Mouse (Mus musculus) thymus, postnatal 25 days (tissue): ENCODE results near the gene 3110082I17Rik.

Experiments used
- DNase-seq: peaks from one replicate; pipeline ENCODE4 v3.0.0; 2022

Gene 3110082I17Rik

DNA sequence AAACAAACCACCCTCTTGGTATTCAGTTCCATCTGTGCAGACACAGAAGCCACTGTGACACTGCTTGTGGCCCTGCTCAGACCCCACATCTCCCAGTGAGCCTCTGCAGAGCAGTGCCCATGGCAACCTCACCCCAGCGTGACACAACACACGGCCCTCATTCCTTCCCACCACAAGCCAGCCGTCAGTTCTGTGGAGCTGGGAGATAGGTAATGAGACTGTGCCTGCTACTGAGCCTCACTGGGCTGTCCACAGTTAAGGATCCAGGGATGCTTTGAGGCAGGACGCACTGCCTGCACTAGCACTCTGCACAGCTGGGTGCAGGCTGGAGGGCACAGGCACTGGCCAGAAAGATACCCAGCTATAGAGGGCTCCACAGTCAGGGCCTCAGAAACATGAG lies 10.4 kb downstream of the 3110082I17Rik start:
- no peak for DNase-seq

DNA sequence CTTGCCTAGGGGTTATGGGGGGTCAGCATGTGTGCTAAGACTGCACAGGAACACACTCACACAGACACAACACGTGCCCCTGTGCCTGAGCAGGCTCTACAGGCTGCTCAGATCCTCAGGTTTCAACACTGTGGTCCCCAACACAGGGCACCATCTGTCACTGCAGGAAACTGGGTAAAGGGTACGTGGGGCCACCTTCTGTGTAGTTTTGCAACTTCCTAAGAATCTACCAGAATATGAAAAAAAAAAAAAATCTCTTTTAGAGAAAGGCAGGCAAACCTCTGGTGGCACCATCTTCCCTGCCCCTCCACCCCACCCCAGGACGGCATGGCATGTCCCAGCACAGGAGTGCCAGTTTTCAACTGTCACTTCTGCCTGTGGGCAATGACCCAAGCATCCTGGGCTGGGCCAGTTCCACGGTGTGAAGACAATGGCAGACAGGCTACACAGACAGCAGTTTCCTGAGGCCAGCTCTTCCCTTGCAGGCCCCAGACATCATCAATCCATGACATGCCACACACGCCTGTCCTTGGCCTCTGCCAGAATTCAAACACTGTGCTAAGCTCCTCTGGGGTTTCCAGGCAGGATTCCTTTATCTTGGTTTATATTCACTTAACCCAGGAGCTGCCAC lies 11.1 kb downstream of the 3110082I17Rik start:
- peak; percentile 58 for DNase-seq

DNA sequence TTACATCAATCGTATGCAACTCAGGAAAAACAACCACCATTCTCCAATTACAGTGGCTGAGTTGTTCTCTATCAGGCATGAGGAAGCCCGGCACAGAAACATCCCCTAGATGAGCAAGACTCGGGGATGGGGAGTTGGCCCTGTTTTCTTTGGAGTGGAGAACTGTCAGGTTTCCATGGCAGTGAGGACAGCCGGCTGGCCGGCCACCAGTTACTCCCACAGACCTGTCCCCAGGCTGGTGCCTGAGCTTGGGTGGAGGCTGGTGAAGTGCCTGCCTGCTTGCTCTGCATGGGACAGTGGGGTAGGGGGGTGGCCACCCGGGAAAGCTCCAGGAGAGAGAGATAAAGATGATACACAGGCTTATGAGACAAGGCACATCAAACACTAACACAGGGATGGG lies 12.3 kb downstream of the 3110082I17Rik start:
- DNase-seq, result no peak

DNA sequence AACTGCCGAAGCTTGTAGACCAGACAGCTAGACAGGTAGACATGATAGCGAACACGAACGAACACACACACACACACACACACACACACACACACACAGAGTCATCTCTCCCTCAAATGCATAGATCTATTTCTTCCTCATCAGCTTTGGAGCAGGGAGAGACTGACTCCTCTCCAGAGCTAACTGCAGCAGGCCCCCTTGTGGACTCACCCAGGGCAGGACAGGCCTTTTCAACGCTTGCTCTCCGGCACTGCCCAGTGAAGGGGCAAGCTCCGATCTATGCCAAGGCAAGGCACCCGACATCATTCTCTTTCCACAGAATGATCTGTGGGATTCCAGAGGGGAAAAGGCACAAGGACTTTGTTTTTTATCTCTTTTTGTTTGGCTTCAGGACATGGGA lies 15.1 kb downstream of the 3110082I17Rik start:
- no peak for DNase-seq

DNA sequence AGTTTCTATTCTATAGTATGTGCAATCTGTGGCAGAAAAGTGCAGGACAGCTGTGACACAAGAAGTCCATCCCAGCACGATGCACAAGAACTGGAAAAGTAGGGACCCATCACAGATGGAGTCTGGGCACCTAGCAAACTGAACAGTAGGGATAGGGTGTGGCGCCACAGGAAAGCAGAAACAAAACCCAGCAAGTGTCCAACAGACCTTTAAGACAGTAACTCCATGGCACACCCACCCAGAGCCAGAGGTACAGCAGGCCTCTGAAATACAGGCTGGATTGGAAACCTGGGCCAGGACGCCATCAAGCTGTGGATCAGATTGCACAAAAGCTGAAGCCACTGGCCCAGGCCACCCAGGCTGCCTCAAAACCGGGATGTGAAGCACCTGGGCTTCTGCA lies 17.4 kb downstream of the 3110082I17Rik start:
- DNase-seq, result no peak

DNA sequence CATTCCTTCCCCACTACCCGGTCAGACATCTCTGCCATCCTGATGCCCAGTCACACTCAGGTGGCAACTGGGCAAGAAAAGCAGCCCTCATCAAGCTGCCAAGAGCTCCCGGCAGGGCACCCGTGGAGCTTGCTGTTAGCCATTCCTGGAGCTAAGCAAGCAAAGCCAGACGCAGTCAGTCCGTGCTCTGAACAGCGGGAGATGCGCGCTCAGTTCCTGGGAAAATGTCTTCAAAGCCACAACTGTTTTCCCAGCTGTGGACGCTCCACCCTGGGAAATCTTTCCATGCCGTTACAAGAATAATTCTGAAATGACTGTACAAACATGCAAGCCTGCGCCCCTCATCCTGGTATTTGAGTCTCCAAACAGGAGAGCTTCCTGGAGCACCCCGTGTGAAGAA lies 17.9 kb downstream of the 3110082I17Rik start:
- DNase-seq, result no peak

DNA sequence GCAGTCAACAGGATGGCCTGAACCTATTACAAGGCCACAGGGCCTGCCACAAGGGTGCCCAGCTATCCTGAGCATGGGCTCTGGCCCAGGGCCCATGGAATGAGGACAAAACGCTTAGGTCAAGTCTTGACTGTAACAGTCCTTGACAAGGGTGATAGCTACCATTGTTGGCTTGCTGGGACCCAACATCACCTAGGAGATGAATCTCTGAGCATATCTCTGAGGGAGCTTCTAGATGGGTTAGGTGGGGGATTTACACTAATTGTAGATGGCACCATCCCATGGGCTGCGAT lies 18.7 kb downstream of the 3110082I17Rik start:
- no peak for DNase-seq

DNA sequence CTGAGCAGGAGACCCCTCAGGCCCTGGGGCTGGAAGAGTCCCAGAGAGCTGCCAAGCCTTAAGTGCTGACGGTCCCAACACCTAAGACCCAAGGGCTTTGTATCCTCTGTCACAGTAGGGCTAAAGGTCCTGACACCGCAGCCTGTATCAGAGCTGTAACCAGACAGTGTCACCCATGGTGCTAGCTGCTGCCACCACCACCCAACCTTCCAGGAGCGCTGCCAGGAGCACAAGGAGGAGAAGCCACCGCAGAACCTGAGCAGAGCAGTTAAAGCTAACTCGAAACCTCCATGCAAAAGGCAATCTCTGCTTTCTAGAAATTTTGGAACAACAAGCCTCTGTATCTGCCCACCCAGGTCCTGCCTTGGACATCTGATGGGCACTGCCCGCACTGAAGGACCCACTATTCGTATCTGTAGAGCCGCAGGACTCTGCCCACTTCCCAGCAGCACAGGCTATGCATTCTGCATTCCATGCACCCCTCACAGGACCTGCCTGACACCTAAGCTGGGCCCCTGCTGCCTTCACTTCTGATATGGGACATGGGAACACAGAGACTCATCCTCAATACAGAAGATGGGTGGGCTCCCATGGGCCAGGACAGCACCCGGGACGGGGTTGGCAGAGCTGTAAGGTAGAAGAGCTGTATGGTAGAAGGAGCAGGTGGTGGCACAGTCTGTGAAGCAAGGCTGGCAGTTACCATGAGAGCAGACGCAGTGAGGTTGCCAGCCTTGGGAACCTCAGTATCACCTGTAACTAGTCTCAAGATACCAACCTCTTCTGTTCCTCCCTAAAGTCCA lies 19.2 kb downstream of the 3110082I17Rik start:
- no peak for DNase-seq

DNA sequence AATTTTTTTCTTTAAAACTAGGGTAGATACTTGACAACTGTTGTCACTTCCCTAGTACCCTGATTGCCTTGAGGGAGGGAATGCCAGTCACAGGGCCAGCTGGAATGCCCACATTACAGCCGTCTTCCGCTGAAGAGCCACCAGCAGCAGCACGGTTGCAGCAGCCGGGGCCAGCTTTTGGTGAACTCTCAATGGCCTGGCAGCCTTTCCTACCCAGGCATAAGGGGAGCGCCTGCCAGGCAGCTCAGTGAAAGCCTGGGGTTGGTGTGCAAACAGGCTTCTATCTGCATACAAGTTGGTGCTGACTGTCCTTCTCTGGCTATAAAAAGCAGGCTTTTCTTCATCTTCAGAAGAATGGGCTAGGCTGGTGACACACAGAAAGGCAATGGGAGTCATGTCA lies 19.9 kb downstream of the 3110082I17Rik start:
- DNase-seq, result no peak

DNA sequence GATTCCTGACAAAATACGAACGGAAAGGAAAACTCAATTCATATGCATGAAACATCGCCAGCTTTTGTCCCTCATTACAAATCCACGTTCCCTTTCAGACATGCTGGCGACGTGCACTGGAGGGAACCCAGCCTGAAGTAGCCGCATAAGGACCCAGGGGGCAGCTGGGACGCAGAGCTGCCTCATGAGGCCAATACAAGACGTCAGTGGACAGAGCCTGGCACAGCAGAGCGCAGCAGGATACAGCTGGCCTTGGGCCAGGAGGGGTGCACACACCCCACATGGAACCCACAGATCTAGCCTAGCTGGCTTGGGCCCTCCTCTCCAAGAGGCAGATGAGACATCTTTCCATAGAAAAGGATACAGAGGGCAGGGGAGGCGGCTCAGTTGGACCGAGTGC lies 21.9 kb downstream of the 3110082I17Rik start:
- no peak for DNase-seq

DNA sequence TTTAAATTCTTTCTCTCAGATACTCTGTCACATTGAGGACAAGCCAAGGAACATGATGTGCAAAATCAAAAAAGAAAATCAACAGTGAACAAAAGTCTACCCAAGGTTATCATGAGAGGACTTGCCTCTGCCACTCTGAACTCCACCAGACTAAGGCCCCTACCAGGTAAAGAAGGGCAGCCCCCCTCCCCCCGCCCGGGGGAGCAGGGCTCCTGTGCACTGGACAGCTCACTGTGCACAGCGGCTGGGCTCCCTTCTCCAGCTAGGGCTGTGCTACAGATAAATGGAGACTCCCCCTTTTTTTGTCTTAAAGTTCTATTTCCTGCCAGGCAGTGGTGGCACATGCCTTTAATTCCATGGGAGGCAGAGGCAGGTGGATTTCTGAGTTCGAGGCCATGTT lies 22.6 kb downstream of the 3110082I17Rik start:
- DNase-seq, result no peak

DNA sequence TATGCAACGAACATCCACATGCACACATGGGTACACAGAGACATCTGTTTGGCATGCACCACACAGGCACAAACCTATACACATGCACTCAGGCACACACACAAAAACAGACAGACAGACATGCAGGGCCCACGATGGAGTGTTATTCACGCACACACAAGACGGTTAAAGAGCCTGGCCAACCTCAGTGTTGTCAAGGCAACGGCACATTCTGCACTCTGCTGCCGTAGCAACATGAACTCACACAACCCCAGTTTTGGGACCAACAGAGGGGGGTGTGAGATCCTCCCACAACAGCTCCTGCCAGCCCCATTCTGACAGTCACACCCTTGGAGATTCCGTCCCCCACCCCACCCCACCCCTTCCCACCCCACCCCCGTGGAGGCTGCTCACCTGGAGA lies 25.4 kb downstream of the 3110082I17Rik start:
- DNase-seq, result no peak

DNA sequence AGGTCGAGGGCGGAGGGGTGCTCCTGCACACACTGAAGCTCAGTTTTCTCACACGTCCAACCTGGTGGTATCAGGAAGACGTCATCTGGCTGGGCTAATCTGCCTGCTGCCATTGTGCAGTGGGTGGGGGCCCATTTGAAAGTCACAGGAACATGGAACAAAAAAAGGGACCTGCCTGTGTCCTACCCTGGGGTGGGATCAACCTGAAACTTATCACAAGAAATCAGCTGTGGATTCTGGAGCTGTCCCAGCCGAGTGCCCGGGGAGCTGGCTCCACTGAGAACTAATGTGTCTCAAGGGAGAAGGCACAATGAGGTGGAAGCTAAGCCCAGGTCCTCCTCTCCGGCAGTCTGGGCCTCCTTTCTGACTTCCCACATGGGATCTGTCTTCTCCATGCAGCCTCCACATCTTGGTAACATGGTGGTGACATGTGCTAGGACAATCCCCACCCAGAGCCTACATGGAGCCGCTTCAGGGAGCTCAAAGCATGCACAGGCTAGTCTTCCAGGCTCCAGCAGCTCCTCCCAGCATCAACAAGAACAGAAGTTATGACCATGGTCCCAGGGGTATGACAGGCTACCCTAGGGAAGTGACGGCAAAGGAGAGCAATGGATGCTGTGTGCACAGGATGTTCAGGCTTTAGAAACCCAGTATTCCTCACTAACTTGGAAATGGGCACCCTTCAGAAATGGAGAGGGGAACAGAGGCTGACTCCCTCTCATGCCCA lies 26.3 kb downstream of the 3110082I17Rik start:
- DNase-seq, result no peak

DNA sequence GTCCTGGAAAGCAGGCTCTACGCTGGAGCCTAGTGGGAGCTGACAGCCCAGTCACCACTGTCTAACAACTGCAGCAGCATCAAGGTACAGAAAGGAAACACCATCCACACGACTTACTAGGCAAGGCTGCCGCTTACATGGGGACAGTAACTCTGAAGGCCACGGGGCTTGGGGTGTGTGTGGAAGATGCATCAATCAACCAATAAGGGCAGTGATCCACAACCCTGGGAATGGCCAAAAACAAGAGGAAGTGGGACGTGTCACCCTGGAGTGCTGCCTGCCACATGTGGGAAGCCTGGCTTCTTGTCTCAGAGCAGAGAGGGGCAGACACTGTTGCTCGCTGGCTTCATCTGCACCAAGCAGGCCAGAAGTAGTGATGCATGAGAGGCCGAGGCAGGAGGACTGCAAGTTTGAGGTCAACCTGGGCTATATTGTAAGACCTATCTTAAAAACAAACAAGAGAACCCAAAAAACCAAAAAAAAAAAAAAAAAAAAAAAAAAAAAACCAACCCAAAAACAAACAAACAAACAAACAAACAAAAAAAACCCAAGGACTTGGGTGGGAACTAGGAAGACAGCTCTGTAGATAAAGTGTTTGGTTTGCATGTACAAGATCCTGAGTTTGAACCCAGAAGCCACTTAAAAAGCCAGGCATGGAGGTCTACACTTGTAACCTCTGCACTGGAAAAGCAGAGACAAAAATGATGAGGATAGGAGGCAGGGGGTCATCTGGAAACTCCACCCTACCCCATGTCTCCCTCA lies 27.4 kb downstream of the 3110082I17Rik start:
- no peak for DNase-seq

DNA sequence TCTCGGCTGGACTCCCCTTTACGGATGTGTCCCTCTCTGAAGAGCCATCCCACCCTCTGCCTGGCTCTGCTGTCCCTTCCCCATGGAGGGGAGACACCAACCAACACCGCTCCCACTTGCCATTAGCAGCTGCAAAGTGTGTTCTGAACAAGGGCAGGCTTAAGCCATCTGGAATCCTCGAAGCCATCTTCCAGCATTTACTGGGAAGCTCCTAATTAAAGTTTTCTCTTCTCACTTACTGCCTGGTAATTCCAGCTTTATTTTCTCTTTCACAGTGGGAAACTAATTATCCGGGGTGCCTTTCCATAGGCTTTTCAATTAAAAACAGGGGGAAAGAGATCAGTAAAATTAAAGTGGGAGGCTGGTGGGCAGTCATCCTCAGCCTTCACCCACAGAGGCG lies 28.0 kb downstream of the 3110082I17Rik start:
- no peak for DNase-seq

DNA sequence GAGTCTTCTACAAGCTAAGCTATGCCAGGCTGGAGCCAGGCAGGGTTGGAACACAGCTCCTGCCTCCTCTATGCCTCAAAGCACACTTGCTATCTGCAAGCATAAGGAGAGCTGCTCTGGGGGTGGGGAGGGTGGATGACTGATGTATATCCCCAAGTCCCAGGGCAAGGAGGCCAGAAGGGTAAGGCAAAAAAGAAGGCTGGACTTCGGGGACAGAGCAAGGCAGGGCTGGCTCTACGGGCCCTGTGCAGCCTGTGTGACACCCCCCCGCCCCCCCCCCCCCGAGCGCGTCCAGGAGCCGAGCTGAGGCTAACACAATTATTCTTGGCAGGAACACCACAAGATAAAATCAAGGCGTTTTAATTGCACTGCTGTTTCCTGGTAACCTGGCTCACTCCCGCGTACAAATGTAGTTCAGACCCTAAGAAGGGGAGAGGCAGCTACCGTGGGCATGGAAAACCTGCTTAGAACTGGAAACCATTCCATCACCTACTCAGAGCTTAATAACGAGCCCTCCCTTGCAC lies 30.4 kb downstream of the 3110082I17Rik start:
- DNase-seq, result no peak

DNA sequence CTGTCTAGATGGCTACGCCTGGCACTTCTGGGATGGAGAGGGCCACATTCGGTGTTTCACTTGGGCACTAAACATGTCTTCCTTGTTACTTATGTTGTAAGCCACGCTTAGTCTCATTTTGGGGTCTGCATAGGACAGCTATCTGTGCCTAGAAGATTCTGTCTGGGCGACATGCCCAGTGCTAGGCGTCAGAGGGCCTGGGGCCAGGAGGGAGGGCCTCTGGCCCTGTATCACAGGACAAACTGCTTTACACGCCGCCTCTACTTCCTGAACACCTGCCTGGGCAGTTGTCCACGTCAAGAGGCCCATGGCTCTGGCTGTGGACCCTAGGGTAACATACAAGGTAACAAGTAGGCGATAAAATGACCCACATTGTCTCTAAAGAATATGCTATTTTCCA lies 32.3 kb downstream of the 3110082I17Rik start:
- DNase-seq, result no peak

DNA sequence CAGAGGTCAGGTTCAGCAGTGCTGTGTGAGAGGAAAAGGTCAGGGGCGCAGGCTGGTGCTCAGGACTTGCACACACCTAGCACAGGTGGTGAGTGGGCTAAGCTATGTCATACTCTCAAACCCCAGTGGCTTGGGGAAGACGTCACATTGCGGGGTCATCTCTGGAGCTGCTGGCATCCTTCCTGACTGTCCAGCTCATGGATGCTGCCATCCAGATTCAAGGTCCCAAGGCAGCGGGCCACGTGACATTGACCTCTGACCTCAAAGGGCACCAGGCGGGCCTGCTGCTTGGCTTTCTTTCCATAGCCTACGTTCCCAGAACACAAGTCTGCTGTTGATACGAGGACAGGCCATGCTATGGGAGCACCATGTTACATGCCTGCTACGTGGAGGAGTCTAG lies 33.3 kb downstream of the 3110082I17Rik start:
- DNase-seq, result no peak

DNA sequence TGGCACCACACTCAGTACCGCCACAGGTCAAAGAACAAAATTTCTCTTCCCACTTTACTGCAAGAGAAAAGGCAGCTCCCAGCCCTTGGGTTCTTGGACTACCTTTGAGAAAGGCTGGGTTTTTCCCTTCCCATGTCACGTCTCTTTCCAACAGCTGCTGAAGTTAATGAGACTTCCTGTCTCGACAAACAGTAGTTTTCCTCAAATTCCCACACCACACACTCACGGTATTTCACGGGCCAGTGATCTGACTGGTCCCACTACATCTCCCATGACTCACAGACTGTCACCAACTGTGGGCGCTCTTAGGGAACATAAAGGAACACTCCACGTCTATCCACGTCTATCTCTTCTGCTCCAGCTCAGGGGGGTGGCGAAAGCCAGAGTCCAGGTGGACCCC lies 35.1 kb downstream of the 3110082I17Rik start:
- no peak for DNase-seq

DNA sequence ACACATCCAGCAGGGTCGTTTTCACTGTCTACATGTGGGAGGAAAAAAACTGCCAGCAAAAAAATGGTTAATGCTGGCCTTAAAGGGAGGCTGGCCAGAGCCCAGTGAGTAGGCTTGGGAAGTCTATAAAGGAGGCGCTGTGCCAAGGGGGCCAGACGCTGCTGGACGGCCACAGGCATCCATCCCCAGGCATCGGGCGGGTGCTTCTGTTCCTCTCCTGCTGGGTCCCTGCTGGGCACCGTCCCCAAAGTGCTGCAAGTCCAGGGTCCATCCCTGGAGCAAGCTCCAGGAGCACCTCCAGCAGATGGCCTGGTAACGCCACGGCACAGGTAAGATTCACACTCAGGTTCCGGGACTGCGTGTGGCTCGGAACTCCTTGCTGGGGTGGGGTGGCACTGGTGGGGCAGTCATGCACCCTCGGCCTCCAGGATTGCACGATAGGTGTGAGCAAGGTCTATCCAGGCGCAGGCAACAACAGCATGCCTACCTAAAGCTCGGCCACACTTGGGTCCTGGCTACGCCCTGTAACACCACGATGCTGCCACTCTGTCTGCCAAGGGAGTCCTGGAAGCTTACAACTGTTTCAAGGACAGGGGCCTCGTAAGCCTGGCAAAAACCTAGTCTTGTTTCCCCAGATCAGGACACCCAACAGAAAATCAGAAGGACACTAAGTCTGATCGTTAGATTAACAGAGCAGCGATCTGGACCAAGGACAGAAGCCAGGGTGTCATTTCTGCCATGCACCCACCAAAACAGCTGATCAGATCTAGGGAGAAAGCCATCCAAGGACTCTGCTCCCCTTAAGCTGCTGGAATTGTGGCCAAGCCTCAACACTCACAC lies 37.1 kb downstream of the 3110082I17Rik start, which contains the start of gene Gper1:
Gene Gper1 (plus strand): TSS at position 126 of the 840 bp plus-strand sequence.
- DNase-seq, result no peak

DNA sequence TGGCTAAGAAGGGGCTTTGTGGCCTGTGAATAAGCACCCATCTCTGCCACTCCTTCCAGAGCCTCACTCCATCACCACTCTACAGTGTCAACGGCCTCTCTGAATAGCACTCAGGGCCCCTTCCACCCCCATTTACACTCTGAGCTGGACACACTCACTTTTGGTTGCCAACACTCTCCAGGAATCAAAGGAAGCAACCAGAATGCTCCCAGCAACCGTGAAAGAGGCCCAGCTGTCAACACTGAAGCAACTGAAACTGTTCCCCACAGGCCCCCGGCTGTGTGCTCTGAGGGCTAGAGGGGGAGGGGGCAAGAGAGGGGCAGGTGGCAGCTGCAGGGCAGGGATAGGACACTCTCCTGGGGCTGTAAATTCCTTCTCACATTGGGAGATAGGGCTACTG lies 41.7 kb downstream of the 3110082I17Rik start:
- peak; percentile 72 for DNase-seq

DNA sequence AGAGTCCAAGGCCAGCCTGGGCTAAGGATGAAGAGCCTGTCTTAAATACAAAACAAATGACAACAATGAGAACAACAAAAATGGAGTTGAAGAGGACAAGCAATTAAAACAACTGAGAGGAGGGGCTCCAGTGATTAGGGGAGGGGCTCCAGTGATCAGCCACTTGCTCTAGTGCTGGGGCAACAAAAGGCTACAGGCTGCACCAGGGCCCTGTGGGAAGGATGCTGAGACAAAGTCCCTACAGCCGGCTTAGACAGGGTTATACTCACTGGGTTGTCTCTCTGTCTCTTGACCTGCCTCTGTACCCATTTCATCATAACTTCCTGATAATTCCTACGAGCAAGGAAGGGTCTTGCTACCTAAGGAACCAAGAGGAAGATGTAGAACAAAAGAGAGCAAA lies 42.2 kb downstream of the 3110082I17Rik start:
- no peak for DNase-seq
